Mouse (Mus musculus) C2C12 (cell line): Measurements from ENCODE around the gene Prpf38b. TPM values are rescaled to one million over a fixed set of nuclear protein-coding genes. Genes with fewer than 3 reads are reported as not detected.
A peak's percentile ranks its signal among the peaks of the same experiment; 100 is the strongest.

ENCODE experiments used
- H3K27me3 ChIP-seq: one replicate; pipeline ENCODE4 v1.6.1; 2011; ENCODE audit not compliant: control insufficient read depth, insufficient read depth, insufficient read length
- H3K36me3 ChIP-seq: one replicate; pipeline ENCODE4 v1.6.1; 2011; ENCODE audit not compliant: control insufficient read depth, insufficient read depth
- H3K4me3 ChIP-seq: one replicate; pipeline ENCODE4 v1.5.1; 2011; ENCODE audit warnings: mild to moderate bottlenecking, control low read depth; ENCODE audit not compliant: poor library complexity, insufficient read depth, severe bottlenecking
- H3K79me2 ChIP-seq: one replicate; pipeline ENCODE4 v1.6.1; 2011; ENCODE audit not compliant: control insufficient read depth, insufficient read depth
- H3K79me3 ChIP-seq: one replicate; pipeline ENCODE4 v1.6.1; 2011; ENCODE audit warnings: low read depth, control low read depth
- H3ac ChIP-seq: one replicate; pipeline ENCODE3; 2011; ENCODE audit warnings: low read depth; ENCODE audit not compliant: control insufficient read depth, insufficient read length
- CEBPB ChIP-seq: IDR thresholded peaks from one replicate; pipeline ENCODE4 v1.6.1; 2011; ENCODE audit warnings: low read depth, mild to moderate bottlenecking, control low read depth, moderate library complexity
- CTCF ChIP-seq: IDR thresholded peaks from one replicate; pipeline ENCODE4 v1.5.1; 2011; ENCODE audit not compliant: control insufficient read depth, insufficient read depth, insufficient read length
- FOSL1 ChIP-seq: IDR thresholded peaks from one replicate; pipeline ENCODE4 v1.8.0; 2011; ENCODE audit warnings: mild to moderate bottlenecking, low read length; ENCODE audit not compliant: poor library complexity, insufficient read depth, severe bottlenecking
- MAX ChIP-seq: IDR thresholded peaks from one replicate; pipeline ENCODE4 v1.6.1; 2011; ENCODE audit warnings: mild to moderate bottlenecking, control low read depth
- MYOD1 ChIP-seq: IDR thresholded peaks from one replicate; pipeline ENCODE4 v1.6.1; 2011; ENCODE audit warnings: low read depth; ENCODE audit not compliant: control insufficient read depth, insufficient read length
- MYOG ChIP-seq: IDR thresholded peaks from one replicate; pipeline ENCODE4 v1.6.1; 2011; ENCODE audit not compliant: control insufficient read depth, insufficient read length; ENCODE audit errors: extremely low read depth
- USF1 ChIP-seq: IDR thresholded peaks from one replicate; pipeline ENCODE4 v1.6.1; 2011; ENCODE audit warnings: low read depth, mild to moderate bottlenecking, control low read depth, moderate library complexity
- polyA plus RNA-seq: library from polyadenylated mRNA; unstranded; fragments of >200 nt; fragmentation: generic; extraction: Trizol; gene quantifications from one replicate; pipeline ENCODE4 v1.2.1, GENCODE M21; 2012; ENCODE audit warnings: missing spikeins

Gene Prpf38b
- polyA plus RNA-seq, 1 experiment = 19.5 TPM

DNA sequence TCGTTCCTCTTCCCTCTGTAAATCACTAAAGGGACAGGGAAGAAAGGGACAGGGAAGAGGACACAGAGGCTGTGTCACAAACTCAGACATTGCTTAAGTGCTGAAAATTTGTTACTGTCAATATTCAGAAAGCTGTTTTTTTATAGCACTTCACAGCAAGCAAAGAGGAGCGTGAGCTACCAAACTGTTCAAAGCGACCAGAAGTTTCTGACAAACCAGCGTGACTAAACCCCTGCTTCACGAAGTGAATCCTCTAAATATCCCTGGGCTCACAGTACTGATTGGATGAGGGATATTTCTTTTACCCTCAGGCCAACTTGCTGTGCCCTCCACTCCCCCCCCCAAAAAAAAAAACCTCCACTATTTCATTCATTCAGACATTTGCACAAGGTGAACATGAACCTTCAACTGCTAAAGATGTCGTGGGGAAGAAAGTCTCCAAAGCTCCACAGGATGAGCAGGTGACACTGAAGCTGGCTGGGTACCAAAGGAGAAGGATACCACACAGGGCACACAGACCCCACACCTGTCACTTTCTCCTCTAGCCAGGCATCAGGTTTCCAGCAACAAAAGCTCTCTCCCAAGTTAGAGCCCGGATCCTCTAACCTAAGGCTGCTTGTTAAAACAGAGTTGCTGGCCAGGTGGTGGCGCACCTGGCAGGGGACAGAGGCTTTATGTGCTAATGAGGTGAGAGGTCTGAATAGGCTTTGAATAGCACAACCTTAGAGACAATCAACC is 55.0 kb downstream of the Prpf38b start:
- H3ac ChIP-seq = no peak overlapping the region
- no peak overlapping the region for H3K4me3 ChIP-seq
- H3K27me3 ChIP-seq = no peaks in the 10 kb centered on the region
- no peak for TF ChIP-seq CEBPB
- no peak for TF ChIP-seq FOSL1
- TF ChIP-seq USF1 = no peak
- TF ChIP-seq CTCF = no peak
- TF ChIP-seq MAX = no peak
- TF ChIP-seq MYOD1 = no peak
- no peak for TF ChIP-seq MYOG
- no peaks in the 10 kb centered on the region for H3K79me2 ChIP-seq
- H3K36me3 ChIP-seq = no peaks in the 10 kb centered on the region
- no peaks in the 10 kb centered on the region for H3K79me3 ChIP-seq

DNA sequence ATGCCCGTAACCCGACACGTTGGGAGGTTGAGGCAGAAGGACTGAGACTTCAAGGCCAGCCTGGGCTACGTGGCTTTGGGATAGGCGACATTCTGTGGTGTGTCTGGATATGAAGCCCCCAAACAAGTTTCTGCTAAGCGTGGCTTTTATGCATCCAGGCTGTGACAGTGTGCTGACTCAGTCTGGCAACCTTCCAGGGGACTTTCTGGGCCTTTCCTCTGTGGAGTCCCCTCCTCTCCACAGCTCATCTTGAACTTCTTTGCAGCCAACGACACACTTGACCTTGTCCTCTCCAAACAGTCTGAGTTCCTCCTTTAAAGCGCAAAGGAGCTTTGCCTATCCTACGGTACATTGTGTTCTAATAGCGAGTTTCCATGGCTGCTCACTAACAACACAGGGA is 55.7 kb downstream of the Prpf38b start:
- TF ChIP-seq CEBPB (no peak), MAX (peak; percentile 29), USF1 (no peak), FOSL1 (peak; percentile 41)
- H3K4me3 ChIP-seq = no peak overlapping the region
- H3K79me3 ChIP-seq = no peaks in the 10 kb centered on the region
- H3K27me3 ChIP-seq = no peaks in the 10 kb centered on the region
- no peak overlapping the region for H3ac ChIP-seq
- H3K36me3 ChIP-seq = no peaks in the 10 kb centered on the region
- no peaks in the 10 kb centered on the region for H3K79me2 ChIP-seq

DNA sequence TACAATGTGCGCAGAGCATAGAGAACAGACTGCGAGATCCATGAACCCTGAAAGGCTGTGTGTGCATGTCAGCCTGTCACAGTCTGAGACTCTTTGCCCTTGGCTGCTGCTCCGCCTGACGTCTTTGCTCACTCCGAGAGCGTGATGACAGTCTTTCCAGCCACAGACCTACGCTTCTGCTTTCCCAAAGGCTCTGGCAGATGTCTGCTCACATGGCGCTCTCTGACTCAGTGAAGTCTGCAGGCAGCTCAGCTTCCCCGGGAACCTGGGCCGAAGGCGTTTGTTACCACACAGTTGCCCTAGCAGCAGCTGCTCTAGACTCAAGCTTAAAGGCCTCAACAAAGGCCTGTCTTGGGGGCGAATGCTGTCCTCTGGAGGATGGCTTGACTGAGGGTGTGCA is 56.2 kb downstream of the Prpf38b start:
- no peak overlapping the region for H3K4me3 ChIP-seq

DNA sequence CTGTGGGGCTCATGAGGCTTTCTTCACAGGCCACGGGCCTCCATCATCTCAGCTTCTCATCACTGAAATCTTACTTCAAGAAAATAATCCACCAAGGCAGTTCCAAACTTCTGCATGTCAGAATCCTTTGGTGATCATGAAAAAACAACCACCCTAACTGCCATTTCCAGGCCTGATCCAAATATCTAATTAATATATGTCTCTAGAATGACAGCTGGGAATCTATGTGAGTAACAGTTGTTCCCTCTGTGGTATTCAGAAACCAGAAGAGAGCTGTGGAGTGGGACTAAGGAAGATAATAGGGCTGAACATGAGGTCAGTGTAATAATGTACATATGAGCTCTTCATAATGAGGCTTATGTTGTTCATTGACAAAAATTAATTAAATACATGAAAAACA is 58.3 kb downstream of the Prpf38b start:
- Histone ChIP-seq H3K36me3 (no peaks in the 10 kb centered on the region), H3K79me2 (no peaks in the 10 kb centered on the region), H3K79me3 (no peaks in the 10 kb centered on the region), H3ac (no peak overlapping the region), H3K27me3 (no peaks in the 10 kb centered on the region), H3K4me3 (no peak overlapping the region)
- TF ChIP-seq MYOG = no peak
- no peak for TF ChIP-seq CTCF
- TF ChIP-seq MYOD1 = no peak
- TF ChIP-seq CEBPB = no peak
- TF ChIP-seq FOSL1 = no peak
- no peak for TF ChIP-seq MAX
- TF ChIP-seq USF1 = no peak

More for the DNA sequence above, 56.2 kb downstream of the Prpf38b start:
- peak overlapping the region; percentile 13 for H3ac ChIP-seq
- no peaks in the 10 kb centered on the region for H3K79me2 ChIP-seq
- TF ChIP-seq MAX = peak; percentile 35
- TF ChIP-seq USF1 = peak; percentile 7
- TF ChIP-seq FOSL1 = no peak
- H3K36me3 ChIP-seq = no peaks in the 10 kb centered on the region
- H3K79me3 ChIP-seq = no peaks in the 10 kb centered on the region
- H3K27me3 ChIP-seq = no peaks in the 10 kb centered on the region

Other genes starting within 250 kb of the Prpf38b start
- gene Gpsm2, start 189.4 kb downstream of the Prpf38b start, polyA plus RNA-seq = 29.0 TPM
- gene Aknad1, start 172.1 kb downstream of the Prpf38b start, polyA plus RNA-seq = 0.20 TPM
- gene Stxbp3, start 71.2 kb downstream of the Prpf38b start, polyA plus RNA-seq = 12.3 TPM
- 0.01 TPM for gene Fndc7, start 21.7 kb downstream of the Prpf38b start, polyA plus RNA-seq
- 0.15 TPM for gene Henmt1, start 28.1 kb upstream of the Prpf38b start, polyA plus RNA-seq
- gene Gm9857, start 28.7 kb upstream of the Prpf38b start, polyA plus RNA-seq = not detected
- 8.2 TPM for gene Fam102b, start 115.9 kb upstream of the Prpf38b start, polyA plus RNA-seq
- not detected for gene Slc25a54, start 168.7 kb upstream of the Prpf38b start, polyA plus RNA-seq
- gene Slc25a24, start 211.4 kb upstream of the Prpf38b start, polyA plus RNA-seq = 32.6 TPM